Mouse (Mus musculus) hindbrain, embryonic 10.5 days (tissue): ENCODE data around the gene Glrx5. TPM values are rescaled to one million over a fixed set of nuclear protein-coding genes. Genes with fewer than 3 reads are reported as not detected.

ENCODE experiments used
- DNase-seq: peaks from one replicate; pipeline ENCODE4 v3.0.0-alpha.2; 2017; ENCODE audit warnings: low spot score
- H3K27ac ChIP-seq: fragments of 300-500 bp; sonication (generic); 2 replicates; pipeline ENCODE4 v1.5.1; 2016; ENCODE audit warnings: mild to moderate bottlenecking, moderate library complexity
- H3K27me3 ChIP-seq: fragments of 300-500 bp; sonication (generic); 2 replicates; pipeline ENCODE4 v1.6.1; 2016; ENCODE audit warnings: mild to moderate bottlenecking; ENCODE audit not compliant: poor library complexity, insufficient read depth, severe bottlenecking
- H3K36me3 ChIP-seq: fragments of 300-500 bp; sonication (generic); 2 replicates; pipeline ENCODE4 v1.6.1; 2016; ENCODE audit warnings: mild to moderate bottlenecking, moderate library complexity
- H3K4me1 ChIP-seq: fragments of 300-500 bp; sonication (generic); replicated peaks from 2 replicates; pipeline ENCODE4 v1.6.1; 2016; ENCODE audit warnings: mild to moderate bottlenecking
- H3K4me3 ChIP-seq: fragments of 300-500 bp; sonication (generic); 2 replicates; pipeline ENCODE4 v1.5.1; 2016; ENCODE audit warnings: mild to moderate bottlenecking, moderate library complexity
- H3K9me3 ChIP-seq: fragments of 300-500 bp; sonication (generic); 2 replicates; pipeline ENCODE4 v1.6.1; 2016; ENCODE audit warnings: mild to moderate bottlenecking, moderate library complexity
- WGBS: fragments of 180-500 bp; shearing (Covaris S2); methylation state at CpG from one replicate; pipeline ENCODE4 v1.1.7; 2016; 5-methylcytosine and 5-hydroxymethylcytosine counted together
- polyA plus RNA-seq: library from polyadenylated mRNA; unstranded; fragments of >200 nt; fragmentation: Nextera tagmentation; extraction: Ambion mirVana; gene quantifications from 2 replicates; pipeline ENCODE4 v1.2.1, GENCODE M21; 2016

Gene Glrx5
- 230 and 235 TPM in 2 replicates for polyA plus RNA-seq

- H3K9me3 ChIP-seq, result no peaks in the 10 kb centered on the region
- peaks cover 26% of the 10 kb centered on the region for H3K36me3 ChIP-seq
- H3K27ac ChIP-seq, result peak within 1 kb of the TSS; percentile 91
- under 1% methylated on average over 72 of the region's 72 CpGs for WGBS
- no peaks in the 10 kb centered on the region for H3K27me3 ChIP-seq
- peaks cover 48% of the 10 kb centered on the region for H3K4me1 ChIP-seq
- peak; percentile 99 for DNase-seq
- peak within 1 kb of the TSS; percentile 90 for H3K4me3 ChIP-seq
These were observed at the start of gene Glrx5 for GRCm38 (mm10) chr12:105032147-105032831. Gene Glrx5, plus strand, starts transcription at chr12:105032688.

- no peak for DNase-seq
- H3K9me3 ChIP-seq, result no peaks in the 10 kb centered on the region
- peaks cover 32% of the 10 kb centered on the region for H3K4me1 ChIP-seq
- 60% methylated on average over 7 of the region's 7 CpGs for WGBS
- H3K4me3 ChIP-seq, result no peak overlapping the region
- H3K27me3 ChIP-seq, result no peaks in the 10 kb centered on the region
- H3K27ac ChIP-seq, result peak overlapping the region; percentile 41; the same call in 1 of the 2 replicates
- H3K36me3 ChIP-seq, result no peaks in the 10 kb centered on the region
These were observed 49.0 kb upstream of the Glrx5 start for GRCm38 (mm10) chr12:104983476-104983875.

GRCm38 (mm10) chr12:104985088-104985487 lies 47.4 kb upstream of the Glrx5 start:
- Histone ChIP-seq H3K4me1 (peaks cover 21% of the 10 kb centered on the region), H3K9me3 (no peaks in the 10 kb centered on the region), H3K27me3 (no peaks in the 10 kb centered on the region), H3K27ac (no peak overlapping the region), H3K4me3 (no peak overlapping the region), H3K36me3 (no peaks in the 10 kb centered on the region)
- 76% methylated on average over 5 of the region's 5 CpGs for WGBS
- no peak for DNase-seq

GRCm38 (mm10) chr12:104986001-104986400 lies 46.5 kb upstream of the Glrx5 start:
- H3K4me3 ChIP-seq, result no peak overlapping the region
- no peaks in the 10 kb centered on the region for H3K36me3 ChIP-seq
- DNase-seq, result no peak
- no peaks in the 10 kb centered on the region for H3K27me3 ChIP-seq
- no peaks in the 10 kb centered on the region for H3K9me3 ChIP-seq
- peaks cover 21% of the 10 kb centered on the region for H3K4me1 ChIP-seq
- no peak overlapping the region for H3K27ac ChIP-seq
- 85% methylated on average over 2 of the region's 2 CpGs for WGBS

GRCm38 (mm10) chr12:104986781-104987180 lies 45.7 kb upstream of the Glrx5 start:
- H3K4me3 ChIP-seq, result no peak overlapping the region
- no peak overlapping the region for H3K27ac ChIP-seq
- WGBS, result 92% methylated on average over 9 of the region's 9 CpGs
- DNase-seq, result no peak
- peaks cover 21% of the 10 kb centered on the region for H3K4me1 ChIP-seq
- no peaks in the 10 kb centered on the region for H3K27me3 ChIP-seq
- H3K36me3 ChIP-seq, result no peaks in the 10 kb centered on the region
- no peaks in the 10 kb centered on the region for H3K9me3 ChIP-seq

- Histone ChIP-seq H3K4me1 (peaks cover 21% of the 10 kb centered on the region), H3K27me3 (no peaks in the 10 kb centered on the region), H3K36me3 (no peaks in the 10 kb centered on the region), H3K4me3 (no peak overlapping the region), H3K9me3 (no peaks in the 10 kb centered on the region), H3K27ac (no peak overlapping the region)
- no peak for DNase-seq
- 50% methylated on average over 7 of the region's 7 CpGs for WGBS
These were observed 44.6 kb upstream of the Glrx5 start for GRCm38 (mm10) chr12:104987936-104988335.

- Histone ChIP-seq H3K4me3 (no peak overlapping the region), H3K9me3 (no peaks in the 10 kb centered on the region), H3K27ac (no peak overlapping the region), H3K4me1 (peaks cover 19% of the 10 kb centered on the region), H3K36me3 (no peaks in the 10 kb centered on the region), H3K27me3 (no peaks in the 10 kb centered on the region)
- WGBS, result 91% methylated on average over 13 of the region's 13 CpGs
- DNase-seq, result no peak
These were observed 41.6 kb upstream of the Glrx5 start for GRCm38 (mm10) chr12:104990741-104991454.

GRCm38 (mm10) chr12:104992123-104992741 lies 40.3 kb upstream of the Glrx5 start:
- no peak for DNase-seq
- 89% methylated on average over 10 of the region's 10 CpGs for WGBS
- H3K4me1 ChIP-seq, result peaks cover 19% of the 10 kb centered on the region
- no peak overlapping the region for H3K4me3 ChIP-seq
- H3K27ac ChIP-seq, result no peak overlapping the region
- H3K36me3 ChIP-seq, result no peaks in the 10 kb centered on the region
- H3K9me3 ChIP-seq, result no peaks in the 10 kb centered on the region
- H3K27me3 ChIP-seq, result no peaks in the 10 kb centered on the region

- WGBS, result 84% methylated on average over 8 of the region's 8 CpGs
- Histone ChIP-seq H3K27ac (no peak overlapping the region), H3K4me3 (no peak overlapping the region)
These were observed 39.6 kb upstream of the Glrx5 start for GRCm38 (mm10) chr12:104992838-104993237.

GRCm38 (mm10) chr12:104995259-104995876 lies 37.1 kb upstream of the Glrx5 start:
- peaks cover 16% of the 10 kb centered on the region for H3K4me1 ChIP-seq
- no peaks in the 10 kb centered on the region for H3K36me3 ChIP-seq
- 88% methylated on average over 12 of the region's 12 CpGs for WGBS
- no peaks in the 10 kb centered on the region for H3K9me3 ChIP-seq
- peaks cover 2% of the 10 kb centered on the region; the same call in 1 of the 2 replicates for H3K27me3 ChIP-seq
- DNase-seq, result no peak
- no peak overlapping the region; the same call in 1 of the 2 replicates for H3K27ac ChIP-seq
- no peak overlapping the region for H3K4me3 ChIP-seq

More at GRCm38 (mm10) chr12:104992838-104993237, 39.6 kb upstream of the Glrx5 start:
- no peak for DNase-seq
- H3K9me3 ChIP-seq, result no peaks in the 10 kb centered on the region
- H3K36me3 ChIP-seq, result no peaks in the 10 kb centered on the region
- peaks cover 14% of the 10 kb centered on the region for H3K4me1 ChIP-seq
- no peaks in the 10 kb centered on the region for H3K27me3 ChIP-seq

- peaks cover 6% of the 10 kb centered on the region; the same call in 1 of the 2 replicates for H3K27me3 ChIP-seq
- H3K4me3 ChIP-seq, result no peak overlapping the region
- no peaks in the 10 kb centered on the region for H3K9me3 ChIP-seq
- no peaks in the 10 kb centered on the region for H3K36me3 ChIP-seq
- no peak for DNase-seq
- WGBS, result 84% methylated on average over 9 of the region's 9 CpGs
- no peak overlapping the region for H3K27ac ChIP-seq
- H3K4me1 ChIP-seq, result peaks cover 16% of the 10 kb centered on the region
These were observed 36.3 kb upstream of the Glrx5 start for GRCm38 (mm10) chr12:104996012-104996728.

- Histone ChIP-seq H3K9me3 (no peaks in the 10 kb centered on the region), H3K4me1 (peaks cover 21% of the 10 kb centered on the region), H3K27ac (peak overlapping the region; percentile 23; the same call in 1 of the 2 replicates), H3K36me3 (no peaks in the 10 kb centered on the region), H3K27me3 (peaks cover 6% of the 10 kb centered on the region; the same call in 1 of the 2 replicates), H3K4me3 (no peak overlapping the region)
- WGBS, result 90% methylated on average over 10 of the region's 10 CpGs
- DNase-seq, result no peak
These were observed 35.3 kb upstream of the Glrx5 start for GRCm38 (mm10) chr12:104997159-104997558.
